Mouse (Mus musculus): ENCODE results near the gene Oit1.

Gene Oit1

DNA sequence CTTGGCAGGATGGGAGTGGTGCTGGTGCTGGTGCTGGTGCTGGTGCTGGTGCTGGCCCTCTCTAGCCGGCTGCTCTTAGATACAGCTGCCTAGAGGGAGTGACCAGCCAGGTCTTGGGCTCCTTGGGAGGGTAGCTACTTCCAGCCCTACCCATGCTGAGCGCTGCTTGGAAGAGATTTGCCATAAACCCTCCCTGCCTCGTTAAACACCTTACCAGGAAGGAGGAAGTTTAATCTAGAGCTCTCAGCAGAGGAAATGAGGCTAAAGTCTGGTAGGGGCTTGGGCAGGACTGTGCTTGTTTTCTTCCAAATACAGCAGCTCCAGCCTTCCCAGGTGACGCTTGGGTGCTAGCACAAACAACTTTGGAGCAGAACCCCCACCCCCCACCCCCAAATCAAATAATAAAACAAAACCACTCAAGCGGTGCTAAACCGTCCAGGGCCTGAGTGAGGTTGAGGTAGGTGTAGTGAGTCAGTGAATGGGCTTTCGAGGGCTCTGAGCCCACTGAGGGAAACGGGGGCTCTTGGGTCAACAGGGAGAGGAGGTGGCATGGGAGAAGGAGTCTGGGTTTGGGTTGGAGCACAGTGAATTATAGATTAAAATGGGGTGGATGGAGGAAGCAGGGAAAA is at the start of gene Oit1:
TSS of gene Oit1 (minus strand) at position 70 of the 629 bp plus-strand sequence.
- H3K27me3 ChIP-seq (ENCODE audit: control insufficient read depth, insufficient read depth, low read length, poor library complexity, severe bottlenecking) = no peaks in the 10 kb centered on the region
- no peak for DNase-seq (ENCODE audit: low read depth, low spot score)
- no peaks in the 10 kb centered on the region for H3K36me3 ChIP-seq (ENCODE audit: control insufficient read depth, insufficient read depth, low read length, poor library complexity, severe bottlenecking)

DNA sequence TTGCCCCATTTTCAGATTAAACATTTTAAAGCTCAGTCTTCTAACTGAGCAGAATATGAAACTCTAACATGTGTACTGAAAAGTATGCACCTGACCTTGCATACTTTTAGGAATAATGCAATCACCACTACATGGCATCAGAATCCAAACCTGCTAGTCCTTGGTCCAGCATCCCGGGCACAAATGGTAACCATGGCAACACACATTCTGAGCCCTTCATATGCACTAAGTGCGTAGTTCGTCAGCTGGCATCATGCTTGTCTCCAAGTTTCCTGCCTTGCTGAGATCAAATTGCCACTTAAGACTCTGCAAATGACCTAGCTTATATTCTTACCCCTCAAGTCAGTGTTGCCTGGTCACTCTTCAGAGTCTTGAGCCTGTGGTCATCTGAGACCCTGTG is 44.3 kb upstream of the Oit1 start:
- Histone ChIP-seq H3K27me3 (ENCODE audit: control insufficient read depth, insufficient read depth, low read length, poor library complexity, severe bottlenecking) (no peaks in the 10 kb centered on the region), H3K36me3 (ENCODE audit: control insufficient read depth, insufficient read depth, low read length, poor library complexity, severe bottlenecking) (no peaks in the 10 kb centered on the region)
- DNase-seq (ENCODE audit: low read depth, low spot score) = no peak

DNA sequence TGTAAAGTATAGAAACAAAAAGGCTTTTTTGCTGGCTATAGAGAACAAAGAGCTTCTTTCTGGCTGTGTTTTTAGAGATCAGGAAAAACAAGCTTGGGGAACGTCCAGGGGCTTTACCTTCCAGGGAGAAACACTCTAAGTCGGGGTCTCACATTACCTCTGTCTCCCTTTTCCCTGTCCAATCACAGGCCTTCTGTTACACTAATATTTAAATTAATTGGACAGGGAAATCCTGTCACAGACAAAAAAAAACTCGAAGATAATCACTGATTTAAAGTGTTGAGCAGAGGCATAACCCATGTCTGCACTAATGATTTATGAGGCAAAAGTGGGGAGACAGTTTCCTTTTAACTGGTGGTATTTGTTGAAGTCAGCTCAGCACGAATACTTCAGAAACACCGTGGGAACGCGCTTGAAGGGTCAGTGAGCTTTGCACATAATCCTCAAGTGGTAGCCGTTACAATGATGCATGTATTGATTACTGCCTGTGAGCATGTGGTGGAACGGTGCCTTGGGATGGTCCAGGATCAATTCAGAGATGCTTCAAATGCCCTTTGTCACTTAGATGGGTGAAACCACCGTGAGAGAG is 42.7 kb upstream of the Oit1 start:
- H3K36me3 ChIP-seq (ENCODE audit: control insufficient read depth, insufficient read depth, low read length, poor library complexity, severe bottlenecking) = no peaks in the 10 kb centered on the region
- DNase-seq (ENCODE audit: low read depth, low spot score) = no peak
- H3K27me3 ChIP-seq (ENCODE audit: control insufficient read depth, insufficient read depth, low read length, poor library complexity, severe bottlenecking) = no peaks in the 10 kb centered on the region

DNA sequence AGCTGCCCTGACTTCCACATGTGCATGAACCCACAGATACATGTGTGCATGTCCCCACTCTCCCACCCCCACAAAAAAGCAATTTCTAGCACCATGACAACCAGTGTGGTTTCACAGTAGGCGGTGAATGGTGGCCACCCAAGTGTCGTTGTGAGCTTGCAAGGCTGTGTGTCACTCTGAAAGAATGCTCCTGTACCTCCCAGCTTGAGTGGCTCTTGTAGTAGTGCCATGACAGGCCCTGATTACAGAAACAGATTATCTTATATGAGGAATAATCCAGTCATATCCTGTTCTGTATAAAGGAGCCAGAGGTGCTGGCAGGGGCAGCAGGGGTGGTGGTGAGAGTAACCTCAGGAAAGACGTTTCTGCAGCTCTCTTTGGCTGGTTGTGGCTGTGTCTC is 40.1 kb upstream of the Oit1 start:
- no peaks in the 10 kb centered on the region for H3K27me3 ChIP-seq (ENCODE audit: control insufficient read depth, insufficient read depth, low read length, poor library complexity, severe bottlenecking)
- H3K36me3 ChIP-seq (ENCODE audit: control insufficient read depth, insufficient read depth, low read length, poor library complexity, severe bottlenecking) = no peaks in the 10 kb centered on the region
- no peak for DNase-seq (ENCODE audit: low read depth, low spot score)

DNA sequence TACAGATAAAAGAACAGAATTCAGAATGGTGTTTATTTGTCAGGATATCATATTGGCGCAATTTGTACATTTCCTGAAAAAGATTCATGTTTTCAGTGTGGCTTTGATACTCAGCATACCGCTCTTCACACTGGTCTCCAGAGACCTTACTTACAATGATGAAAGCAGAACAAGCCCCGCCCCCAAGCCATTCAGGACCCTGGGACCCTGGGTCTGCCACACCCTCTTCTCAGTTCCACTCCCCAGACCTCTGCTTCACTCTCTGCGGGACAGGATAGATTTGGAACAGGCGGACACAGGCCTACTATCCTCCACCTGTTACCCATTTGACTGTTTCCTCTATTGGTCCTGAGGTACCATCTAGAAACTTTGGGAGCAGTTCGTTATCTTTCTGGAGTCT is 27.4 kb upstream of the Oit1 start:
- Histone ChIP-seq H3K36me3 (ENCODE audit: control insufficient read depth, insufficient read depth, low read length, poor library complexity, severe bottlenecking) (no peaks in the 10 kb centered on the region), H3K27me3 (ENCODE audit: control insufficient read depth, insufficient read depth, low read length, poor library complexity, severe bottlenecking) (no peaks in the 10 kb centered on the region)
- DNase-seq (ENCODE audit: low read depth, low spot score) = no peak

DNA sequence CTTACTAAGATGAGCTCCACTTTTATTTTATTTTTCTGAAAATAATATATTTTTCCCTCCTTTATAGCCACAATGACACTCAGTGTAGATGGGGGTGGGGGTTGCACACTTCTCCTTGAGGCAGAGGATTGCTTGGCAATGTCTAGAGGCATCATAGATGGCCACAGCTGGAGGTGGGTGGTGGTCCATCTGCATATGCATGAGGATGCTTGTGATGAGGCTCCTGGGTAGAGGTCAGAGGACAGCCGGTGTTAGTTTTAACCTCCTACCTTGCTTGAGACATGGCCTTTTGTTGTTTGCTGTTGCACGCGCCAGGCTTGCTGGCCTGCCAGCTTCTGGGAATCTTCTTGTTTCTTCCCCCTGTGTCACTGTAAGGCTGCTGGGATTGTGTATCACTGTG is 24.8 kb upstream of the Oit1 start:
- no peaks in the 10 kb centered on the region for H3K27me3 ChIP-seq (ENCODE audit: control insufficient read depth, insufficient read depth, low read length, poor library complexity, severe bottlenecking)
- no peaks in the 10 kb centered on the region for H3K36me3 ChIP-seq (ENCODE audit: control insufficient read depth, insufficient read depth, low read length, poor library complexity, severe bottlenecking)
- no peak for DNase-seq (ENCODE audit: low read depth, low spot score)

DNA sequence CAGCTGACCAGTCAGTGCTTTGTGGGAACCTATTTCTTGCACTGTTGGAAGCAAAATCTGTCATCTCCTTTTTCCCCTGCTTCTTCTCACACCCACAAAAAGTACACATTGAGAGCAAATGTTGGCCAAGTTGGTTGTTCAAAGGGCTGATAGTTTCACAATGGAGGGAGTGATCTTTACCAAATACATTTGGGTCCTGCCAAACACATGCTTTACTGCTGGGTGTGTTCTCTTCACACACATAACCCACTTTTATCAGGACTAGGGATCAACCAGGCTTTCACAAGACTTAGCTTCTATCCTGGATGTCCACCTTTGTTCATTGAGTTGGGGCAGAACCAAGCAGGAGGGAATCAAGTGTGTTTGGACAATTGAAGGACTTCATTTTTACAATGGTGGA is 20.0 kb upstream of the Oit1 start:
- no peak for DNase-seq (ENCODE audit: low read depth, low spot score)
- Histone ChIP-seq H3K36me3 (ENCODE audit: control insufficient read depth, insufficient read depth, low read length, poor library complexity, severe bottlenecking) (no peaks in the 10 kb centered on the region), H3K27me3 (ENCODE audit: control insufficient read depth, insufficient read depth, low read length, poor library complexity, severe bottlenecking) (no peaks in the 10 kb centered on the region)

DNA sequence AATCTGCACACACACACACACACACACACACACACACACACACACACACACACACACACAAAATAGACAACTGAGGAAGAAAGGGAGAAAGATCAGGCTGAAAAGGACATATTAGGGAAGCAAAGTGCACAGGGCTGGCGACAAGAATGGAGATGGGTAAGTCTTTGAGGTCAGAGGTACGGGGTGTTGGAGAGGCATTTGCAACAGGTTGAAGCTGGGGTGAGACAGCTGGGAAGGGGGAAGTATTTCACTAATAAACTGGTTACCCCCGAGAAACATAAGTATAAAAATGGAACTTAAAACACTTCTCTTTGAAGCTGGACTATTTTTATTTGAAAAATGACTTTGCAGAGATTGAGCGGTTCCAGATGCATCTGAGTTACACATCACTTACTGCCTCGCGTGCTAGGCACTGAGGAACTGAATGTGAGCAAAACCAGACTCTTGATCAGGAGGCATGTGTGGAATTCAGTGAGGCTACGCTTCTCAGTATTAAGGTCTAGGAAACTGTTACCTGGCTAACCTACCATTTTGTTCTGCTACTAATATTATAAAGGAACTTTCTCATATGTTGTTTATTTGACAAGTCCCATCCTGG is 17.2 kb upstream of the Oit1 start:
- DNase-seq (ENCODE audit: low read depth, low spot score) = no peak
- Histone ChIP-seq H3K27me3 (ENCODE audit: control insufficient read depth, insufficient read depth, low read length, poor library complexity, severe bottlenecking) (no peaks in the 10 kb centered on the region), H3K36me3 (ENCODE audit: control insufficient read depth, insufficient read depth, low read length, poor library complexity, severe bottlenecking) (no peaks in the 10 kb centered on the region)

DNA sequence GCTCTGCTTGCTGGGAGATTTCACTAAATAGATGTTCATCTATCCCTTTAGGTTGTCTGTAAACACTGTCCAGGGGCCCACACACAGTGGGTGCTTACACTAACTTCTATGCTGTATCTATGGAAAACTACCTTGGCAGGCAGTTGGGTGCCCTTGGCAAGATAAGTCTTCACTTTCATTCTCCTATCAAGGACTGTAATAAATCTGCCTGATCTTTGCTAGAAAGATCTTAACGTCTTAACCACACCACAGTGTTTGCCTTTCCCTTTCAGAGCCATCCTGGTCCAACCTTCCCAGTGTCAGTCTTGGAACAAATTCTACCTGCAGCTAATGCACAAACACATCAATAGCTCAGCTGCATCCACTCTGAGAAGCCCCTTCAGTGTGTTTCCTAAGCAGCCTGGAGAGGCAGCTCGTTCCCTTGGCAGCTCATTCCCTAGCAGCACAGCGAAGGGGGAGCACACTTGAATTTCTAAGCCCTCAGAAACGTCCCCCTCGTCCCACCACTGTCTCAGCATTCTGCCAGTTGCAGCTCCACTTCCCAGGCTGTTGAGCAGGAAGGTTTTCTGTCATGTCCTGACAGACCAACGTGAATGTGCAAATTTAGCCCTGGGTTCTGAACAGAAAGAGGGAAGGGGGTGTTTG is 13.7 kb upstream of the Oit1 start:
- Histone ChIP-seq H3K36me3 (ENCODE audit: control insufficient read depth, insufficient read depth, low read length, poor library complexity, severe bottlenecking) (no peaks in the 10 kb centered on the region), H3K27me3 (ENCODE audit: control insufficient read depth, insufficient read depth, low read length, poor library complexity, severe bottlenecking) (no peaks in the 10 kb centered on the region)
- no peak for DNase-seq (ENCODE audit: low read depth, low spot score)

DNA sequence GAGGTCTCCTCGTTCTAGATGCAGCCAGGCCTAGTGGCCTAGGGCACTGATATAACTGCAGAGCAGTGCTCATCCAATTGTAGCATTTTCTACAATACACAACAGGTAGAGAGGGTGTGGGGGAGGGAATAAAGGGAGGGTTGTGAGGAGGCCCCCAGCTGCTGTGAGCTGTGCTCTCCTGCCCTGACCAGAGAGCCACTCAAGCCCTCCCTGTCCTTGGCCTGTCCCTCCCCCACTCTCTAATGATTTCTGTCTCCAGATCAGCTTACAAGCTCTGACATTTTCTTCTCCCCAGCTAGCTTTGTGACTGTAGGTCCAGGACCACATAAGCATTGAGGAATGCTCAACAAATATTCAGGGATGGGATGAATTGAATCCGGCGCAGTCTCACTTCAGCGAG is 9.2 kb downstream of the Oit1 start:
- no peak for DNase-seq (ENCODE audit: low read depth, low spot score)
- H3K36me3 ChIP-seq (ENCODE audit: control insufficient read depth, insufficient read depth, low read length, poor library complexity, severe bottlenecking) = no peaks in the 10 kb centered on the region
- no peaks in the 10 kb centered on the region for H3K27me3 ChIP-seq (ENCODE audit: control insufficient read depth, insufficient read depth, low read length, poor library complexity, severe bottlenecking)

DNA sequence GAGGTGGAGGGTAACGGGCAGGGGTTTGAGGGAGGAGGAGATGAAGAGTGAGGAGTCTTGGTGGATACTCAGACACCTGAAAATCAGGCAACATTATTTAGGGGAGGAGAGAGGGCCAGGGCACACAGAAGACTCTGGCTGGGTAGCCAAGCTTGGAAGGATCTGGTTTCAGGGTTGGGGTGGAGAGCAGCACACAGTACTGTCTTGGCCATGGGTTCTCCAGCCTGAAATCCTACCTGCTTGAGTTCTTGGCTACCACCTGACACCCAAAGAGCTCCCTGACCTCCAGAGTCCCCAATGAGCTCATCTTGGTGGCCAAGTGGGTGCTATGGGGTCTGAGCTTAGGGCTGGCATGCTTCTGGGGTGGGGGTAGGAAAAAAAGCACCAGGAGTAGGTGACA is 9.7 kb downstream of the Oit1 start:
- DNase-seq (ENCODE audit: low read depth, low spot score) = no peak
- no peaks in the 10 kb centered on the region for H3K27me3 ChIP-seq (ENCODE audit: control insufficient read depth, insufficient read depth, low read length, poor library complexity, severe bottlenecking)
- H3K36me3 ChIP-seq (ENCODE audit: control insufficient read depth, insufficient read depth, low read length, poor library complexity, severe bottlenecking) = no peaks in the 10 kb centered on the region

DNA sequence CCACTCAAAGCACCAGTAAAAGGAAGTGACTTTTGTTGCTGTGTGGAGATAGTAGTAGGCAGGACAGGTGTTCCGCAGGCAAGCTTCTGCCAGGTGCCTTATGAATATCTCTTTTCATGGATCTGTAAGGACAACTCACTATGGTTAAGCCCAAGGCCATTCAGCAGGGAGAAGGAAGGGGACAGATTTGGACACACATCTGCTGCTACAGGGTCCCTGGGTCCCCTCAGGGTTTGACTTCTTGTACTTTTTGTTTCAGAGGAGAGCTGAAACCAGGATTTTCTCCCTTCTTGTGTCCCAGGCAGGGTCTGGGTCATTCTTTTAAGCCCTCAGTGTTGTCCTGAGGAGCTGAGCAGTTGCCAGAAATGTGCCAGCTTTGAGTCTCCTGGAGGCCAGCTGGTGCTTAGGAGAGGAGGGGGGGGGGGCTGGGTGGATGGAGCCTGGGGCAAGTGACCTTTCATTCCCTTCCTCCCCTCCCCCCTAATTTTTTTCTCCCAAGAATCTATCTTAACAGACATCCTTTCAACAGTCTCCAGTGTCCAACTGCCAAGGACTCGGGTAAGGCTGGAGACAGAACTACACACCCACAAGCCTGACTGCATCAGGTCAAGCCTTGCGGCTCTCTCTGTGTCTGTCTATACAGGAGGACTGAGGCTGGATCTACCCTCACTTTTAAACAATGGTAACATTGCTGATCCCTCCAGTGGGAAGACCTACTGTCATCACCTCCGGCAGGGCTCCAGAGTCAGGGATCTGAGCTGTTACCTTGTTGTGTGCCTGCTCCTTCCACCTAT is 10.6 kb downstream of the Oit1 start:
- no peaks in the 10 kb centered on the region for H3K36me3 ChIP-seq (ENCODE audit: control insufficient read depth, insufficient read depth, low read length, poor library complexity, severe bottlenecking)
- no peak for DNase-seq (ENCODE audit: low read depth, low spot score)
- H3K27me3 ChIP-seq (ENCODE audit: control insufficient read depth, insufficient read depth, low read length, poor library complexity, severe bottlenecking) = no peaks in the 10 kb centered on the region

DNA sequence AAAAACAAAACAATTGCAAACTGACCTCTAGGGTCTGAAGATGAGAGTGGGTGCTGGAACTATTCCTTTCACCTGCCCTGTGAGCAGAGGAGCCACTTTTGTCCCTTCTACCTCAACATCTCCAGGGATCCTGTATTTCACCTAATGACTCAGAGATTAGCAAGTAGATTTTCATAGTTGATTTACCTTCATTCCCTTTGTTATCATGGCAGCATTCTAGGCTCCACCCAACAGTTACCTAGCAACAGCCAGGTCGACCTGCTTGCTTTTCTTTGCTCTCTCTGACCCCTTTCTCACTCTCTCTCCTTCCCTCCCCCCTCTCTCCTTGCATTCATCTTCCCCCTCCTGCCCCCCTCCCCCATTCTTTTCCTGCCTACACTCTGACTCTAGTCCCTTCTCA is 11.4 kb downstream of the Oit1 start:
- no peak for DNase-seq (ENCODE audit: low read depth, low spot score)
- Histone ChIP-seq H3K36me3 (ENCODE audit: control insufficient read depth, insufficient read depth, low read length, poor library complexity, severe bottlenecking) (no peaks in the 10 kb centered on the region), H3K27me3 (ENCODE audit: control insufficient read depth, insufficient read depth, low read length, poor library complexity, severe bottlenecking) (no peaks in the 10 kb centered on the region)

DNA sequence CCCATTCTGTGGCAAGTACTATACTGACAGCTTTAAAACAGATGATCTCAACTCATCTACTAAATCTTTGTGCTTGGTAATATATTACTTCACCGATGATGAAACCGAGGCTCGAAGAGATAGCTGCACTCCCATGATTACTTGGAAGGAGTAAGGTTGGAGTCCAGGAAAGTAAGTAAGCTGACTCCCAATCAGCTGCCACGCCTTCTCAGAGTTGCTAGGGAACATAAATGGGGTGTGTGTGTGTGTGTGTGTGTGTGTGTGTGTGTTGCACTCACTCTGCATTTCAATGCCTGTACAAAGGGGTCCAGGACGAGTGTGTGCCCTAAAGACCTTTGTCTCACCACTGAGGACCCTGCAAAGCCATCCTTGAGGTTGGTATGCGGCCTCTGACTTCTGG is 12.7 kb downstream of the Oit1 start:
- DNase-seq (ENCODE audit: low read depth, low spot score) = no peak
- Histone ChIP-seq H3K36me3 (ENCODE audit: control insufficient read depth, insufficient read depth, low read length, poor library complexity, severe bottlenecking) (no peaks in the 10 kb centered on the region), H3K27me3 (ENCODE audit: control insufficient read depth, insufficient read depth, low read length, poor library complexity, severe bottlenecking) (no peaks in the 10 kb centered on the region)

DNA sequence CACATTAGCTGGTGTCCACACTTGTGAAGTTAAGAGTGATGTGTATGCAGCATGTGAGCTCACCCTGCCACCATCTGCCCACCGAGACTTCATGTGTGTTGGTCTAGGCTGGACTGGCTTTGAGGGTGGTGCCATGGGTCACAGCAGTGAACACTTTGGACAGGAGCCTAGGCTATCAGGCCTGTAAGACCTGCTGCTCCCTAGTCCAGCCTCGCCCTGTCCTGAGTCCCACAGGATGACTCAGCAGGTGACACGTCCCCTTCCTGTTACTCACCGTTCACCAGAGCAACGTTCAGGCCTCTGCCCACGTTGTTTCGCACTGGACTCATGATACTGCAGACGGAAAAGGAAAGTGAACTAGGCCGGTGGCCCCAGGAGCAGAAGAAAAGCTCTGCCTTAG is 21.7 kb downstream of the Oit1 start:
- no peaks in the 10 kb centered on the region for H3K36me3 ChIP-seq (ENCODE audit: control insufficient read depth, insufficient read depth, low read length, poor library complexity, severe bottlenecking)
- H3K27me3 ChIP-seq (ENCODE audit: control insufficient read depth, insufficient read depth, low read length, poor library complexity, severe bottlenecking) = no peaks in the 10 kb centered on the region
- no peak for DNase-seq (ENCODE audit: low read depth, low spot score)

Data from splenic B cell, adult 2 months (primary cell).